Mouse (Mus musculus) stomach, postnatal 0 days (tissue): Measurements from ENCODE around the gene Coq7. TPM values are rescaled to one million over a fixed set of nuclear protein-coding genes. Genes with fewer than 3 reads are reported as not detected.

Experiments used
- ATAC-seq: fragments of 200-750 bp; cut with Nextera tagmentation; 2 replicates; pipeline ENCODE4 v1.8.0; 2017; ENCODE audit not compliant: low FRiP score, low TSS enrichment
- DNase-seq: peaks from one replicate; pipeline ENCODE4 v3.0.0-alpha.2; 2016; ENCODE audit warnings: low spot score
- H3K27ac ChIP-seq: fragments of 300-500 bp; sonication (generic); replicated peaks from 2 replicates; pipeline ENCODE4 v1.5.1; 2014; ENCODE audit warnings: mild to moderate bottlenecking, control low read depth
- H3K27me3 ChIP-seq: fragments of 300-500 bp; sonication (generic); 2 replicates; pipeline ENCODE4 v1.6.1; 2014; ENCODE audit warnings: low read length; ENCODE audit not compliant: control insufficient read depth, insufficient read depth
- H3K36me3 ChIP-seq: fragments of 300-500 bp; sonication (generic); 2 replicates; pipeline ENCODE4 v1.6.1; 2014; ENCODE audit warnings: low read length, mixed read lengths; ENCODE audit not compliant: control insufficient read depth, insufficient read depth
- H3K4me1 ChIP-seq: fragments of 300-500 bp; sonication (generic); replicated peaks from 2 replicates; pipeline ENCODE4 v1.6.1; 2014; ENCODE audit warnings: antibody characterized with exemption; ENCODE audit not compliant: control insufficient read depth, insufficient read depth
- H3K4me2 ChIP-seq: fragments of 300-500 bp; sonication (generic); replicated peaks from 2 replicates; pipeline ENCODE4 v1.6.1; 2014; ENCODE audit warnings: low read depth, mild to moderate bottlenecking, control low read depth, moderate library complexity
- H3K4me3 ChIP-seq: fragments of 300-500 bp; sonication (generic); 2 replicates; pipeline ENCODE4 v1.5.1; 2014; ENCODE audit warnings: low read depth, low read length, control low read depth
- H3K9ac ChIP-seq: fragments of 300-500 bp; sonication (generic); 2 replicates; pipeline ENCODE4 v1.6.1; 2014; ENCODE audit warnings: mild to moderate bottlenecking, low read length, control low read depth, mixed read lengths
- H3K9me3 ChIP-seq: fragments of 300-500 bp; sonication (generic); 2 replicates; pipeline ENCODE4 v1.6.1; 2016; ENCODE audit warnings: low read length; ENCODE audit not compliant: control insufficient read depth
- CTCF ChIP-seq: IDR thresholded peaks from 2 replicates; pipeline ENCODE4 v1.5.1; 2016; ENCODE audit warnings: antibody characterized with exemption, low read depth, mild to moderate bottlenecking, moderate library complexity
- EP300 ChIP-seq: optimal IDR thresholded peaks from 2 replicates; pipeline ENCODE3; 2016; ENCODE audit warnings: antibody characterized with exemption
- WGBS: fragments of 180-500 bp; shearing (Covaris S2); extraction: QIAGEN DNeasy Blood & Tissue Kit; methylation state at CpG from one replicate; pipeline ENCODE4 v1.1.7; 2014; 5-methylcytosine and 5-hydroxymethylcytosine counted together
- polyA plus RNA-seq: library from polyadenylated mRNA; unstranded; fragments of >200 nt; fragmentation: Nextera tagmentation; extraction: Ambion mirVana; gene quantifications from 2 replicates; pipeline ENCODE4 v1.2.1, GENCODE M21; 2015

The Coq7 gene
- polyA plus RNA-seq, 1 experiment from 2014 or later = 83.6 TPM

DNA sequence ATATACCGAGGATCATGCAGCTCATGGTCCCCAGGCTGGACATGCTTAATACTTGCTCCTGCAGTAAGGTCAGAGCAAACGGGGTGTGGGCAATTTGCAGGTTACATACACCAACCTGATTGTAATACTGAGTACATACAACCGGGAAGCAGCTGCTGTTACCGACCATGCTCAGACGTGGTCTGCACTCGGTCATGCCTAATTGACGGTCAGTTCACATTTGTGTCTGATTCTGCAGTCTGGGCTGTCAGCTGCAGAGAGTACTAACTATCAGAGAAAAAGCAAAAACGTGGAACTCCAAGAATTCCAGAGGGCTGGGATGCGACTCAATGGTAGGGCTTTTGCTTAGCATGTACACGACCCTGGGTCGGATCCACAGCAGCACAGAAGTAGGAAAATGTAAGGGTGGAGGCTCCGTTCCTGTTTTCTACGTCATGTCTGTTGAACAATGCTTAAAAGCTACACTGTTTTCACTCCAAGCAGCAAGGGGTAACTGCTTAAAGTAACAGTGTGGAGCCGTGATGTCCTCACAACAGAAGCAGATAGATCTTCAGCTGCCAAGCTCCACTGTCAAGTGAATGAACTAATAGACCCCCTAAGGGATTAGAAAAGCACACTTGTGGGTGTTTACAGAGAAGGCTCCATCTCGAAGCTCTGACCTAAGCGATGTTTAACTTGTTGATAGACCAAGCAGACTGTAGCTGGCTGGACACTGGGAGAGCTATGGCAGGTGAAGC is 71.6 kb downstream of the Coq7 start:
- WGBS = 25% methylated on average over 16 of the region's 16 CpGs
- H3K4me2 ChIP-seq = no peak overlapping the region
- no peak for TF ChIP-seq EP300
- TF ChIP-seq CTCF = no peak
- no peak overlapping the region for H3K27ac ChIP-seq
- no peak overlapping the region for H3K4me3 ChIP-seq
- ATAC-seq (no peak), DNase-seq (no peak)
- H3K9ac ChIP-seq = no peak overlapping the region
- no peaks in the 10 kb centered on the region for H3K36me3 ChIP-seq
- H3K9me3 ChIP-seq = no peaks in the 10 kb centered on the region
- peaks cover 4% of the 10 kb centered on the region for H3K4me1 ChIP-seq
- H3K27me3 ChIP-seq = no peaks in the 10 kb centered on the region

Other genes starting within 250 kb of the Coq7 start
- gene Syt17, start 85.1 kb downstream of the Coq7 start, polyA plus RNA-seq = 3.3 and 3.8 TPM in 2 replicates
- 6.1 and 6.7 TPM in 2 replicates for gene Itpripl2, start 41.4 kb downstream of the Coq7 start, polyA plus RNA-seq
- 5.9 and 7.0 TPM in 2 replicates for gene Tmc7, start 51.4 kb upstream of the Coq7 start, polyA plus RNA-seq
- gene Tmc5, start 63.9 kb upstream of the Coq7 start, polyA plus RNA-seq = 7.9 and 8.5 TPM in 2 replicates
- 204 and 212 TPM in 2 replicates for gene Gde1, start 172.4 kb upstream of the Coq7 start, polyA plus RNA-seq
- gene Ccp110, start 179.2 kb upstream of the Coq7 start, polyA plus RNA-seq = 2.6 and 2.7 TPM in 2 replicates
- gene Vps35l, start 206.9 kb upstream of the Coq7 start, polyA plus RNA-seq = 31.2 and 32.7 TPM in 2 replicates